Mouse (Mus musculus) lung, embryonic 14.5 days (tissue): ENCODE data around the gene Naa38. TPM values are rescaled to one million over a fixed set of nuclear protein-coding genes. Genes with fewer than 3 reads are reported as not detected.
A peak's percentile ranks its signal among the peaks of the same experiment; 100 is the strongest.

Source experiments
- ATAC-seq: fragments of 200-750 bp; cut with Nextera tagmentation; 2 replicates; pipeline ENCODE4 v1.8.0; 2017; ENCODE audit warnings: mild to moderate bottlenecking, moderate TSS enrichment, moderate library complexity; ENCODE audit not compliant: insufficient read depth
- DNase-seq: peaks from one replicate; pipeline ENCODE4 v3.0.0-alpha.2; 2015
- H3K27ac ChIP-seq: fragments of 300-500 bp; sonication (generic); 2 replicates; pipeline ENCODE4 v1.5.1; 2014; ENCODE audit warnings: low read depth, mild to moderate bottlenecking, moderate library complexity
- H3K27me3 ChIP-seq: fragments of 300-500 bp; sonication (generic); 2 replicates; pipeline ENCODE4 v1.6.1; 2014; ENCODE audit warnings: low read length, control low read depth; ENCODE audit not compliant: insufficient read depth
- H3K36me3 ChIP-seq: fragments of 300-500 bp; sonication (generic); 2 replicates; pipeline ENCODE4 v1.6.1; 2014; ENCODE audit warnings: control low read depth; ENCODE audit not compliant: insufficient read depth
- H3K4me1 ChIP-seq: fragments of 300-500 bp; sonication (generic); 2 replicates; pipeline ENCODE4 v1.6.1; 2014; ENCODE audit warnings: antibody characterized with exemption, control low read depth; ENCODE audit not compliant: insufficient read depth
- H3K4me2 ChIP-seq: fragments of 300-500 bp; sonication (generic); 2 replicates; pipeline ENCODE4 v1.6.1; 2014; ENCODE audit warnings: mild to moderate bottlenecking
- H3K4me3 ChIP-seq: fragments of 300-500 bp; sonication (generic); 2 replicates; pipeline ENCODE4 v1.5.1; 2014; ENCODE audit warnings: low read depth, low read length
- H3K9ac ChIP-seq: fragments of 300-500 bp; sonication (generic); 2 replicates; pipeline ENCODE4 v1.6.1; 2014
- H3K9me3 ChIP-seq: fragments of 300-500 bp; sonication (generic); 2 replicates; pipeline ENCODE4 v1.6.1; 2016; ENCODE audit warnings: low read depth, low read length, control low read depth
- CTCF ChIP-seq: IDR thresholded peaks from 2 replicates; pipeline ENCODE4 v1.5.1; 2016; ENCODE audit warnings: antibody characterized with exemption, low read depth
- WGBS: fragments of 180-500 bp; shearing (Covaris S2); extraction: QIAGEN DNeasy Blood & Tissue Kit; methylation state at CpG from one replicate; pipeline ENCODE4 v1.1.7; 2014; 5-methylcytosine and 5-hydroxymethylcytosine counted together
- polyA plus RNA-seq: library from polyadenylated mRNA; unstranded; fragments of >200 nt; fragmentation: Nextera tagmentation; extraction: Ambion mirVana; gene quantifications from 2 replicates; pipeline ENCODE4 v1.2.1, GENCODE M21; 2014

The Naa38 gene
- polyA plus RNA-seq, 1 experiment from 2014 or later = 169 TPM

DNA sequence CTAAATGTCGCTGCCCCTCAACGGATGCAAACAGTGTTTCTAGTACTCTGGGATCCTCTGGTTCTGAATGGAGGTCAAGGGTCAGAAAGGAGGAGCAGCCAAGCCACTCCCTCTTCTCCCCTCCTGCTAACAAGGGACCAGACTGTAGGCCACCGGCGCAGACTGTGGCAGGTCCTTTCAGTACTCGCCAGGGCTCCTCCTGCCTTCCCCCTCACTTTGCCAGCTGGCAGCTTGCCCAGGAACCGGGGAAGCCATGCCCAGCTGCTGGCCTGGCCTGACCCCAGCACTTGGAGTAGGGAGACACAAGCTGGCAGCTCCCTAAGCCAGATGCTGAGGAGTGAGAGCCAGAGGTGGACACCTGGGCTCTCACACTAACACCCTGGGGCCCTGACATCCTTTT is 30.4 kb upstream of the Naa38 start:
- peak; percentile 96 for DNase-seq
- no peaks in the 10 kb centered on the region for H3K27me3 ChIP-seq
- TF ChIP-seq CTCF = no peak
- peak overlapping the region; percentile 95 for H3K4me3 ChIP-seq
- peaks cover 43% of the 10 kb centered on the region for H3K36me3 ChIP-seq
- peak; percentile 76 for ATAC-seq
- WGBS = 2% methylated on average over 6 of the region's 6 CpGs
- H3K4me1 ChIP-seq = peaks cover 27% of the 10 kb centered on the region
- H3K9me3 ChIP-seq = no peaks in the 10 kb centered on the region
- no peak overlapping the region for H3K9ac ChIP-seq
- peak overlapping the region; percentile 97 for H3K4me2 ChIP-seq
- H3K27ac ChIP-seq = peak overlapping the region; percentile 100

DNA sequence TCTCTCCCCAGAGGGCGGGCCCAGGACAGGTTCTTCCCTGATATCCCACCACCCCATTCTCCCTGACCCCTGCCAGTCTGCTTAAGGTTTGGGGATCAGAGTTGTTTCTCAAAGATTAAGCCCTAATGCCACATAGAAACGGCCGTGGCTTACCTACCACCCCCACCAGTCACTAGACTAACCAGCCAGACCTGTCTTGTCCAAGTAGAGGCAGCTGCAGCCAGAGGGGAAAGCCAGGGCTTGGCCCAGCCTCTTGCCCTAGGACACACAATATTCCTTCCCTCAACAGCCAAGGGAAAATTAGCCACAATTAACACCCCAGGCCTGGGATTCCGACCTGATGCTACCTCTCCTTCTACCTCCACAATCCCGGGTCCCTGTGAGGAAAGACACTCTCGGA is 29.6 kb upstream of the Naa38 start:
- DNase-seq (peak; percentile 63), ATAC-seq (peak; percentile 11; the same call in 1 of the 2 replicates)
- Histone ChIP-seq H3K9ac (peak overlapping the region; percentile 60), H3K36me3 (peaks cover 34% of the 10 kb centered on the region), H3K27me3 (no peaks in the 10 kb centered on the region), H3K4me3 (peak overlapping the region; percentile 95), H3K4me2 (peak overlapping the region; percentile 97), H3K9me3 (no peaks in the 10 kb centered on the region), H3K27ac (peak overlapping the region; percentile 100), H3K4me1 (peaks cover 27% of the 10 kb centered on the region)
- WGBS = 15% methylated on average over 6 of the region's 6 CpGs
- no peak for TF ChIP-seq CTCF

DNA sequence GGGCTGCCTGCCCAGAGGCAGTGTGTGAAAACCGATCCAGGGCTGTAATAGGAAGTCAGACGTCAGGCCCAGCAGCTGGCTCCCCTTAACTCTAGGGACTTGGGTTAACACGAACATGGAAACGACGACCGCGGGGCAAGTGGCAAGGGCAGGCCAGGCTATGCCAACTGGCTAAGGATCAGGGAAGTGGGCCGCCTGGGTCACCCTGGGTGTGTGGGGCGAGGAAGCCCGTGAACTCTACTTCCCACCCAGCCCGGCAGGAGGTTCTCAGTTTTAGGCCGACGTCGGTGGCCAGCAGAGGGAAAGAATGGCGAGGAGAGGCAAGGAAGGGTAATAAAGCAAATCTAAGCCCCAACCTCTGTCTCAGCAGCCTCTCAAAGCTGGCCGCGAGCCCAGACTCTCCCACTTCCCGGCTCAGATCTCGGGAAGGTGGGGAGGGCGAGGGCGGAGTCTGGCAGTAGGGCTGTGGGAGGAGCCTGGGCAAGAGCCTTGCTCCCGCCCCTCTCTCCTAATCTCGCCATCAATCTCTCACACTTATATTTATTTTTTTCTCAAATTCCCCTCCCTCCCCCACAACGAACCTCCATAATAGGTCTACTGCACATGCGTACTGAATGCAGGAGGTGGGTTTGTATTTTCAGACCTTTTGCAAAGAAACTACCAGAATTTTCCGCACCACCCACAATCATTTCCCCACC is 29.0 kb upstream of the Naa38 start:
- peak overlapping the region; percentile 97 for H3K4me2 ChIP-seq
- H3K4me1 ChIP-seq = peaks cover 27% of the 10 kb centered on the region
- H3K9me3 ChIP-seq = no peaks in the 10 kb centered on the region
- 1% methylated on average over 26 of the region's 26 CpGs for WGBS
- peak overlapping the region; percentile 95 for H3K4me3 ChIP-seq
- peak; percentile 35 for TF ChIP-seq CTCF
- H3K27me3 ChIP-seq = no peaks in the 10 kb centered on the region
- H3K27ac ChIP-seq = peak overlapping the region; percentile 100
- DNase-seq (peak; percentile 99), ATAC-seq (peak; percentile 60)
- H3K9ac ChIP-seq = peak overlapping the region; percentile 60
- peaks cover 29% of the 10 kb centered on the region for H3K36me3 ChIP-seq

DNA sequence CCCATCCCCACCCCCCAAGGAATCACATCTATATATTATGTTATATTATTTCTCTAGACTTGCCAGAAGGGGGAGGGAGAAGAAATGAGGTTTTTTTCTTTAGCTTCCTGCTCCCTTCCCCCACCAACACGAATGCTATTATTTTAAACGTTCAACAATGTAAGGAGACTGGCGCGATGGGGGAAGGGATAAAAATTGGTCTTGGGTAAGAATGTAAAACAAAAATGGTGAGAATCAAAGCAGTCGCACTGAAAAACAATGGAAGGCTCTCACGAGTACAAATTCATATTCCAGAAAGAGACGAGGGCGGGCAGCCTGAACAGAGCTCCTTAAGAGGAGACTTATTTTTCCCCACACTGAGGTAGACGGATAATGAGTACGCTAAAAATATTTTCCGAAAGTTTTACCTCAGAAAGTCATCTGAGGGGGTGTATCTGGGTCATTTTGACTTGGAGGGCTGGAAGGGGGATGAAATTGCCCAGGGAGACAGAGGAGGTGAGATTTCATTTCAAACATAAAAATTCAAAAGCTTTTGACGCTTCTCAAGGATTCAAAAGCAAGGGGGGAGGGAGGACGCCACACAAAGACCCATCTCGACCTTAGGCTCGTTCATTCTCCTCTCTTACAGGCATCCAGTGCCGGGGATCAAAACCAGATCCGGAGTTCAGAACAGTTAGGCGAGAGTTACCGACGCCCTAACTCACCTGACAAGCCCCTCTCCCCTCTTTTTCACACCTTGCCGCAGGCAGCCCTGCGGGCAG is 28.3 kb upstream of the Naa38 start:
- ATAC-seq = no peak
- under 1% methylated on average over 22 of the region's 22 CpGs for WGBS

DNA sequence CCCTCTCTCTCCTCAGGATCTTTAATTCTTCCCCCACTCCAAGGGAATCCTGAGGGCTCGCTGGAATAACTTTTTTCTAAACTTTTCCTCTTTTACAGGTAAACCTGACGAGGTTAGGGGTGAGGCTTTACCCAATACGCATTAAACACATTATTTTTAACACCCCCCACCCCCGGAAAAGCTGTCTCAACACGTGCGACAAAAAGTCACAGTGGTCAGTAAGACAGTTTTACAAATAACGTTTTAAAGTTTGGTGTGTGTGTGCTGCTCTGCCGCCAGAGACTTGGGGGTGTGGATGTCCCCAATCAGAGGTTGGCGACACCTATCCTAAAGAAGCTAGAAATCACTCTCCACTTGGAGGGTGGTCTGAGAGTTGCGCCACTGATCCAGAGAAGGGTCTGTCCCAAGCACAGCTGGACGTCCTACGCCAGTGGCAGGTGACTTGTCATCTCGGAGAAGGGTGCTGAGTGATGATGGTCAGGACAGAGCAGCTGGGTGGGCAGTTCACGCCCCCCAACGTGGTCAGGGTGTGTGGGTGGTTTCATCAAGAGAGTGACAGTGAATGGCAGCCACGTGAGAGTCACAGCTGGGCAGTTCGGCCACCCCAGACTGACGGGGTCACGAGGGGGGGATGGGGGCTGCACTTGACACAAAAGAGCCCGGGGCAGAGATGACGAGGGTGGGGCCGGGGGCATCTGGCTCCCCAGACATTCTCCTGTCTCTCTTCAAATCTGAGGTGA is 27.5 kb upstream of the Naa38 start:
- Histone ChIP-seq H3K27me3 (no peaks in the 10 kb centered on the region), H3K4me3 (peak overlapping the region; percentile 95), H3K9ac (peak overlapping the region; percentile 99), H3K36me3 (peaks cover 18% of the 10 kb centered on the region), H3K4me1 (peaks cover 42% of the 10 kb centered on the region), H3K9me3 (no peaks in the 10 kb centered on the region), H3K27ac (peak overlapping the region; percentile 100), H3K4me2 (peak overlapping the region; percentile 97)
- 1% methylated on average over 22 of the region's 22 CpGs for WGBS
- TF ChIP-seq CTCF = 0 out of 2 replicates have a peak, but pooled peaks have one; percentile 4
- ATAC-seq (0 out of 2 replicates have a peak, but pooled peaks have one; percentile 4), DNase-seq (peak; percentile 65)

More for the DNA sequence above, 28.3 kb upstream of the Naa38 start:
- no peaks in the 10 kb centered on the region for H3K27me3 ChIP-seq
- peak overlapping the region; percentile 100 for H3K27ac ChIP-seq
- peaks cover 34% of the 10 kb centered on the region for H3K4me1 ChIP-seq
- peak overlapping the region; percentile 95 for H3K4me3 ChIP-seq
- peak overlapping the region; percentile 97 for H3K4me2 ChIP-seq
- DNase-seq = peak; percentile 50
- peaks cover 21% of the 10 kb centered on the region for H3K36me3 ChIP-seq
- H3K9me3 ChIP-seq = no peaks in the 10 kb centered on the region
- peak overlapping the region; percentile 99 for H3K9ac ChIP-seq
- no peak for TF ChIP-seq CTCF

DNA sequence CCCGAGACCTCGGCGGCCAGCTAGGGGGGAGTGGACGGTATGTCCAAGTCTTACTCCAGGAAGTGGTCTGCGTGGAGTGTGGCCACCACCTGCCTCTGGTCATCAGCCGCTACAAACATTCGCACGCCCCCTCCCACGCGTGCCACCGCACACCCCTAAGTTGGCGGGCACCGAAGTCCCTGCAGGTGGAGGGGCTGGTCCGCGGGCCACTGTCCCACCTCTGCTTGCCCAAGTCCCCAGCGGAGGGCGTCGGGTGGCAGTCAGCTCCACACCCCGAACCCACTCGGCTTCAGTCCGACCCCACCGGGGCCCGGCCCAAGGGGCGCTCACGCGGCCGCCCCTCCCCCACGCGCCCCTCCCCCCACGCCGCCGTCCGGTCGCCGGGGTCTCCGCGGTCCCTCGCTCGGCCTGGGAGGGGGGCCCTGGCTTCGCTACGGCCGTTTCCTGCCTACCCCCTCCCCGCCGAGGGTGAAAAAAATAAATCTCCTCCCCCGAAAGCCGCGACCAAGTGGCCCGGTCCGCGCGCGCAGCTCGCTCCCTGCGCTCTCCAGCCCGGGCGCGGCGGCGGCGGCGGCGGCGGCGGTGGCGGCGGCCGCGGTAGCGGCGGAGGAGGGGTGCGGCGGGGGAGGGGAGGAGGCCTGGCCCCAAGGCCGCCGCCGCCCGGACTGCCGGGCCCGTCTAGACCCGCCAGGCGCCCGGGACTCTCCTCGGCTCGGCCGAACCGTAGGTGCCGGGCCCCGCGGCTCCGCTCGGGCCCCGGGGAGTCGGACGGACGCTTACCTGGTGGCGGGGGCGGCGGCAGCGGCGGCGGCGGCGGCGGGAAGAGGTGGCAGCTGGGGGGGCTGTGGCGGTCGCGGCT is 26.7 kb upstream of the Naa38 start:
- peak overlapping the region; percentile 97 for H3K4me2 ChIP-seq
- under 1% methylated on average over 74 of the region's 106 CpGs for WGBS
- peak overlapping the region; percentile 100 for H3K27ac ChIP-seq
- no peaks in the 10 kb centered on the region for H3K27me3 ChIP-seq
- peaks cover 17% of the 10 kb centered on the region for H3K36me3 ChIP-seq
- no peak for ATAC-seq
- no peaks in the 10 kb centered on the region for H3K9me3 ChIP-seq
- TF ChIP-seq CTCF = no peak
- H3K9ac ChIP-seq = peak overlapping the region; percentile 99
- peak overlapping the region; percentile 95 for H3K4me3 ChIP-seq
- peaks cover 42% of the 10 kb centered on the region for H3K4me1 ChIP-seq
- DNase-seq = peak; percentile 72
